Mouse (Mus musculus): ENCODE measurements around the gene Tekt4. TPM values are rescaled to one million over a fixed set of nuclear protein-coding genes. Genes with fewer than 3 reads are reported as not detected.

The Tekt4 gene
- polyA plus RNA-seq, 1 experiment from 2014 or later, result 0.55 TPM

- Histone ChIP-seq H3K27ac (peak within 1 kb of the TSS; percentile 95), H3K36me3 (peaks cover 5% of the 10 kb centered on the region), H3K9me3 (no peaks in the 10 kb centered on the region), H3K4me1 (peaks cover 78% of the 10 kb centered on the region), H3K27me3 (ENCODE audit: insufficient read depth, poor library complexity, severe bottlenecking) (peaks cover 62% of the 10 kb centered on the region), H3K4me3 (peak within 1 kb of the TSS; percentile 87)
- DNase-seq (ENCODE audit: low spot score), result peak; percentile 92
- WGBS, result under 1% methylated on average over 75 of the region's 103 CpGs
Observed at GRCm38 (mm10) chr17:25433617-25434606, 20.5 kb upstream of the Tekt4 start, which contains the start of gene Cacna1h. Gene Cacna1h (minus strand): TSS chr17:25433783.

- Histone ChIP-seq H3K27me3 (ENCODE audit: insufficient read depth, poor library complexity, severe bottlenecking) (peaks cover 11% of the 10 kb centered on the region), H3K4me3 (no peak overlapping the region), H3K4me1 (peaks cover 29% of the 10 kb centered on the region), H3K9me3 (no peaks in the 10 kb centered on the region), H3K27ac (no peak overlapping the region), H3K36me3 (no peaks in the 10 kb centered on the region)
- no peak for DNase-seq (ENCODE audit: low spot score)
- 80% methylated on average over 6 of the region's 6 CpGs for WGBS
Observed at GRCm38 (mm10) chr17:25441417-25441816, 13.0 kb upstream of the Tekt4 start.

GRCm38 (mm10) chr17:25442889-25443288, 11.5 kb upstream of the Tekt4 start:
- Histone ChIP-seq H3K27me3 (ENCODE audit: insufficient read depth, poor library complexity, severe bottlenecking) (peaks cover 5% of the 10 kb centered on the region; the same call in 1 of the 2 replicates), H3K27ac (no peak overlapping the region), H3K36me3 (no peaks in the 10 kb centered on the region), H3K4me1 (peaks cover 30% of the 10 kb centered on the region), H3K9me3 (no peaks in the 10 kb centered on the region), H3K4me3 (no peak overlapping the region)
- DNase-seq (ENCODE audit: low spot score), result no peak
- 69% methylated on average over 3 of the region's 3 CpGs for WGBS

- 74% methylated on average over 4 of the region's 4 CpGs for WGBS
Observed at GRCm38 (mm10) chr17:25445074-25445473, 9.3 kb upstream of the Tekt4 start.

GRCm38 (mm10) chr17:25445841-25446240, 8.6 kb upstream of the Tekt4 start:
- Histone ChIP-seq H3K27me3 (ENCODE audit: insufficient read depth, poor library complexity, severe bottlenecking) (0 out of 2 replicates have a peak, but pooled peaks cover 5% of the 10 kb centered on the region), H3K4me1 (peaks cover 42% of the 10 kb centered on the region), H3K27ac (no peak overlapping the region), H3K36me3 (no peaks in the 10 kb centered on the region), H3K4me3 (no peak overlapping the region), H3K9me3 (no peaks in the 10 kb centered on the region)
- WGBS, result 87% methylated on average over 3 of the region's 3 CpGs
- DNase-seq (ENCODE audit: low spot score), result no peak

More at GRCm38 (mm10) chr17:25445074-25445473, 9.3 kb upstream of the Tekt4 start:
- Histone ChIP-seq H3K4me1 (peaks cover 38% of the 10 kb centered on the region), H3K27ac (no peak overlapping the region), H3K4me3 (no peak overlapping the region), H3K36me3 (no peaks in the 10 kb centered on the region), H3K27me3 (ENCODE audit: insufficient read depth, poor library complexity, severe bottlenecking) (peaks cover 5% of the 10 kb centered on the region; the same call in 1 of the 2 replicates), H3K9me3 (no peaks in the 10 kb centered on the region)
- no peak for DNase-seq (ENCODE audit: low spot score)

GRCm38 (mm10) chr17:25447865-25448264, 6.5 kb upstream of the Tekt4 start:
- DNase-seq (ENCODE audit: low spot score), result no peak
- Histone ChIP-seq H3K4me1 (peaks cover 44% of the 10 kb centered on the region), H3K36me3 (no peaks in the 10 kb centered on the region), H3K27me3 (ENCODE audit: insufficient read depth, poor library complexity, severe bottlenecking) (no peaks in the 10 kb centered on the region), H3K4me3 (no peak overlapping the region), H3K27ac (no peak overlapping the region), H3K9me3 (no peaks in the 10 kb centered on the region)
- 67% methylated on average over 12 of the region's 12 CpGs for WGBS

- H3K27ac ChIP-seq, result peak overlapping the region; percentile 56; the same call in 1 of the 2 replicates
- no peaks in the 10 kb centered on the region for H3K27me3 ChIP-seq (ENCODE audit: insufficient read depth, poor library complexity, severe bottlenecking)
- DNase-seq (ENCODE audit: low spot score), result no peak
- peaks cover 46% of the 10 kb centered on the region for H3K4me1 ChIP-seq
- no peak overlapping the region for H3K4me3 ChIP-seq
- no peaks in the 10 kb centered on the region for H3K9me3 ChIP-seq
- WGBS, result 44% methylated on average over 4 of the region's 4 CpGs
- H3K36me3 ChIP-seq, result no peaks in the 10 kb centered on the region
Observed at GRCm38 (mm10) chr17:25450329-25450728, 4.1 kb upstream of the Tekt4 start.

- Histone ChIP-seq H3K27ac (0 out of 2 replicates have a peak overlapping the region, but pooled peaks have one; percentile 32), H3K4me3 (no peak overlapping the region), H3K9me3 (no peaks in the 10 kb centered on the region), H3K36me3 (no peaks in the 10 kb centered on the region), H3K4me1 (peaks cover 48% of the 10 kb centered on the region), H3K27me3 (ENCODE audit: insufficient read depth, poor library complexity, severe bottlenecking) (0 out of 2 replicates have a peak, but pooled peaks cover 3% of the 10 kb centered on the region)
- 66% methylated on average over 5 of the region's 5 CpGs for WGBS
- no peak for DNase-seq (ENCODE audit: low spot score)
Observed at GRCm38 (mm10) chr17:25452246-25452965, 2.0 kb upstream of the Tekt4 start.

GRCm38 (mm10) chr17:25456540-25456939, 2.1 kb downstream of the Tekt4 start:
- no peak overlapping the region for H3K4me3 ChIP-seq
- no peaks in the 10 kb centered on the region for H3K36me3 ChIP-seq
- H3K27me3 ChIP-seq (ENCODE audit: insufficient read depth, poor library complexity, severe bottlenecking), result 0 out of 2 replicates have a peak, but pooled peaks cover 3% of the 10 kb centered on the region
- no peaks in the 10 kb centered on the region for H3K9me3 ChIP-seq
- DNase-seq (ENCODE audit: low spot score), result no peak
- peaks cover 36% of the 10 kb centered on the region for H3K4me1 ChIP-seq
- peak overlapping the region; percentile 17; the same call in 1 of the 2 replicates for H3K27ac ChIP-seq
- whole genome bisulfite sequencing, result 61% methylated on average over 8 of the region's 8 CpGs

- WGBS, result 13% methylated on average over 9 of the region's 9 CpGs
- peaks cover 70% of the 10 kb centered on the region for H3K4me1 ChIP-seq
- peak overlapping the region; percentile 94 for H3K27ac ChIP-seq
- H3K36me3 ChIP-seq, result no peaks in the 10 kb centered on the region
- H3K4me3 ChIP-seq, result peak overlapping the region; percentile 19
- peak; percentile 95 for DNase-seq (ENCODE audit: low spot score)
- H3K27me3 ChIP-seq (ENCODE audit: insufficient read depth, poor library complexity, severe bottlenecking), result 0 out of 2 replicates have a peak, but pooled peaks cover under 1% of the 10 kb centered on the region
- no peaks in the 10 kb centered on the region for H3K9me3 ChIP-seq
Observed at GRCm38 (mm10) chr17:25462236-25462875, 7.9 kb downstream of the Tekt4 start.

GRCm38 (mm10) chr17:25463326-25463945, 9.0 kb downstream of the Tekt4 start:
- Histone ChIP-seq H3K4me3 (peak overlapping the region; percentile 19), H3K9me3 (no peaks in the 10 kb centered on the region), H3K36me3 (no peaks in the 10 kb centered on the region), H3K27me3 (ENCODE audit: insufficient read depth, poor library complexity, severe bottlenecking) (no peaks in the 10 kb centered on the region), H3K4me1 (peaks cover 70% of the 10 kb centered on the region), H3K27ac (peak overlapping the region; percentile 94)
- no peak for DNase-seq (ENCODE audit: low spot score)
- WGBS, result 17% methylated on average over 4 of the region's 4 CpGs

GRCm38 (mm10) chr17:25464091-25464490, 9.7 kb downstream of the Tekt4 start:
- no peaks in the 10 kb centered on the region for H3K36me3 ChIP-seq
- peak overlapping the region; percentile 94 for H3K27ac ChIP-seq
- no peaks in the 10 kb centered on the region for H3K9me3 ChIP-seq
- WGBS, result 40% methylated on average over 4 of the region's 4 CpGs
- no peaks in the 10 kb centered on the region for H3K27me3 ChIP-seq (ENCODE audit: insufficient read depth, poor library complexity, severe bottlenecking)
- DNase-seq (ENCODE audit: low spot score), result no peak
- peaks cover 73% of the 10 kb centered on the region for H3K4me1 ChIP-seq
- H3K4me3 ChIP-seq, result no peak overlapping the region

Data from heart, embryonic 10.5 days (tissue).